Mouse (Mus musculus) spleen, postnatal 4 days (tissue): ENCODE measurements around the gene Cdh23.

Experiments used
- DNase-seq, 2 experiments: peaks; one replicate each; pipeline ENCODE4 v3.0.0; 2022; ENCODE audit warnings: low spot score in 2 of 2

The Cdh23 gene

GRCm38 (mm10) chr10:60577920-60578737, 118.2 kb downstream of the Cdh23 start:
- peak; percentile 58 to 68 for DNase-seq

DNA sequence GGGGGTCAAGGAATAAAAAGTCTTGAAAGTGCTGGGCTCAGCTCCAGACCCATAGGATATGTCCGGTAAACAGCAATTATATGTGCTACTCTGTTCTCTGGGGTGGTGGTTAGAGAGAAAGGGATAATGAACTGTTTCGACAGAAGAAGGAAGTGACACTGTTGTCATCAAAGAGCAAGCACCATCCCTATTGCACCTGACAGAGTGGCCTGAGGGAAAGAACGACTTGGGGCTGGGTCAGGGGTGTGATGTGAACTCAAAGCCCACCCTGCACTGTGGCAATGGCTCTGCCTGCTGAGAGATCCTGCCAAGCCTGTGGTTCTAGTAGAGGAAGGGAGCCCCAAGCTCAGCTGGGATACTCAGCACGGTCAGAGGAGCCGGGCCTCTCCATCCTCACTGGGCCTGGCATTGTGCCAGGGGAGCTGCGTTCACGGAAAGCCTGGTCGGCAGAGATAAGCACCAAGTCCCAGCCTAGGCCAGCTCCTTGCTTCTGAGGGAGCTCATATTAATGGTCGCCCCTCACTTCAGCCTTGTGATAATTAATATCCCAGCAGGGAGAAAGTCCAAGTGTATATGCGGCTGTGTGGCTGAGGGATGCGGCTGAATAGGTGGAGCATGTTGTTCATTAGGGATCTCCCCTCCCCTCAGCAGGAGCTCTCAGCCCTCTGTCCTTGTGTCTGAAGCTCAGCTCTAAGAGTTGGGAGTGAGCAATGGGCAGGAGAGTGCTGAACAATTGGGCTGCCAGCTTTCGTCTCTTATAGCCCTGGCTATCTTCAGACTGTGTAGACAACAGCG, 119.0 kb downstream of the Cdh23 start:
- DNase-seq = peak; percentile 94 to 97

DNA sequence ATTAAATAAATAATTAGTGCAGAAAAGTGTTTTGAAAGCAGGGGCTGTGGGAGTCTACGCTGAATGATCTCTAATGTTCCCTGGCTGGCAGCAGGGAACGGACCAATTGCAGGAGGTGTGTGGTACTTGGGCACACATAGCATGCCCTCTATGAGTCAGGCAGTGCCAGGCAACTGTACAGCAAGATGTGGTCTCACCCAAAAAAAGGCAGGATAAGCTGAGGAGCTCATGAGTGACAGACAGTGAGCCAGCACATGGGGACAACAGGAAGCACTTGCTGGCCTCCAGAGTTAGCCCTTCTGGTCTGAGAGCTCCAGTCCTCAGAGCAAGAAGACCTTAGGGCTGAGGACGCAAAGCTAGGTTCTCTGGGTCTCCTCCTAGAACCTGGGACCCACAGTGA, 121.4 kb downstream of the Cdh23 start:
- no peak for DNase-seq

DNA sequence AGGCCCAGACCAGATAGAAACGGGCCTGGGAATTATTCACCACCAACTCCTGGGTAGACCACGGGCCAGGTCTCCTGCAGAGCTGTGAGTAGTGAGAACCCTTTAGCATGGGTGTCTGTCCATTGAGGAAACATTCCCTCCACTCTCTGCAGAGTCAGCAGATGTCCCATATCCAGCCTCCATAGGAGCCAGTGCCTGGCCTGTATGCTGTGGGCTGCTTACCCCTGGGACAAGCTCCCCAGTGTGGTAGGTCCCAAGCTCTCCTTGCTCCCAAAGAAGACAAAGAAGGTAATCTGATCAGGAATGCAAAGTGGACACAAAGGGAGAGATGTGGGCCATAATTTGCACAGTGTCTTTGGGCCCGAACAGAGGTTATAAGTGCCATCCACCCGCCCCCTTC, 124.8 kb downstream of the Cdh23 start:
- DNase-seq = no peak

- no peak for DNase-seq
Measured at GRCm38 (mm10) chr10:60566369-60567037, 129.8 kb downstream of the Cdh23 start.

DNA sequence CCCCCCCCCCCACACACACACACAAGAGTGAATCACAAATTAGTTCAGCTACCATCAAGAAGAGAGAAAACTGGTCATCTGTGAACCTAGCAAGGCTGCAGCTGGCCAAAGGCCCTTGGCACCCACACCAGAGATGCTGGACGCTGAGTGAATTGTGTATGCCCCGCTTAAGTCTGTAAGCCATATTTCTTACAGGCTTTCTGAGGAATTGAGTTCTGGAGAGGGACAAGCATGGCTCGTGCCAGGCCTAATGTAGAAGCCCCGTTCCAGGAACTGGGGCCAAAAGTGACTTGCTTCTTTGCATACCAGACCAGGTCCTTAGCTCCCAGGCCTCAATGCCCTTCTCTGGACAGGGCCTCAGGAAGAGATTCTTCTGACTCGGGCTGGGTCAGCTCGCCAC, 132.2 kb downstream of the Cdh23 start:
- DNase-seq = no peak

DNA sequence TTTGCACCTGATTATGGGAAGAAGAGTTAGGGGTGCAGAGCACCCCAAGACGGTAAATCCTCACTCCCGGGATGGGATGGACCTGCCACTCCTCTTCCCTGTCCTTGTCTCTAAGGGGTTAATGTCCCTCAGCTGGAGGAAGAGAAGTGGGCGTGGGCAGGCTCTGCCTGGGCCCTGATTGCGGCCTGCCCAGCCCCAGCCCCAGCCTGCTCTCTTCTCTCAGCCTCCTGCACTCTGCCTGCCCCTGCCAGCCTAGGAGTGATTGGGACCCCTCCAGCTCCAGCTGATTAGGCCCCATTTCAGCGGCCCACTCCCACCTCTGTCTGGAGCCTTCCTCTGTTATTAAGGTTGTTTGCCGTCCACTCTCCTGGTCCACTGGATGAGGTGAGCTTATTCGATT, 133.3 kb downstream of the Cdh23 start:
- DNase-seq = no peak

DNA sequence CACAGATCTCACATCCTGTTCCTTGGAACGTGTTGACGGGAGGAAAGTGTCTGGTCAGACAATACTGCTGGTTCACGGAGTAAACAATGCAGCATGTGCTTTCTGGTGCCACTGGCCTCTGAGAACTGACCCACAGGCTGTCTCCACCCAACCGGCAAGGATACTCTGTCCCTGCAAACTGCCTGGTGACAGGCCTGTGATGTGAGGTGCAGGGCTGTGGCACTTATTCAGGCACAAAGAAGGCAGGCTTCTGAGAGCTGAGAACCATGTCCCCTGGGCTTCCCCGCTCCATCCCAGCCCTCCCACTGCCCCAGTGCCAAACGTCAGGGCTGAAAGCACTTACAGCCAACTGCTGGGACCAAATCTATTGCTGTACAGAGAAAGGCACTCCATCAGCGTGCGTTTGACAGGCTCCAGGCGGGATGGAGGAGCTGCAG, 137.8 kb downstream of the Cdh23 start:
- no peak for DNase-seq

DNA sequence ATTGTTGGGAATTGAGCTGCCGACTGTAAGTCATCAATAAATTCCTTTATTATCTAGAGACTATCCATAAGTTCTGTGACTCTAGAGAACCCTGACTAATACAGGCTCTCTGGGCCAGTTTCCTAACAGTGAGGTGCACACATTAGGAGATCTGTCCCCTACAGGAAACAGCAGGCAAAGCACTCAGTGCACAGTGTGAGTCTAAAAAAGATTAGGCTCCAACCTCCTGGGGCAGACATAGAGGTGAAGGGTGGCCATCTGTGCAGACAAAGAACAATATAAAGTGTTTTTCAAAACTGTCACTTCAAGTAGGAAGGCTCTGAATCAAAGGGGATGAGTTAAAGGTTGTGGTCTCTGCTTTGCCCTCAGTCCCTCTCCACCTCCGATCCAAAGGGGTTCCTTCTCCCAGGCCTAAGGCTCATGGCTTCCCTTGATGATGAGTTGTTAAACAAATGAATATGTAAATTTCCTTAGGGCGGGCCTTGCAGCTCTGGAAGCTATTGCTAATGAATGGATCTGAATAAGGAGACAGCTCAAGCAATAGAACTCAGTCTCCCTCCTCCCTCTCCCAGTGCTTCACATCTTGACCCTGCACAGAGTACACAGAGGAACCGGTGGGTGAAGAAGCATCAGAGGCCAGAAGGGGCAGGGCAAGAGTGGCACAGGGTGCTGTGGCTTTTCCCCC, 143.2 kb downstream of the Cdh23 start:
- DNase-seq = no peak

- DNase-seq = no peak
Measured at GRCm38 (mm10) chr10:60539164-60539914, 157.0 kb downstream of the Cdh23 start.

DNA sequence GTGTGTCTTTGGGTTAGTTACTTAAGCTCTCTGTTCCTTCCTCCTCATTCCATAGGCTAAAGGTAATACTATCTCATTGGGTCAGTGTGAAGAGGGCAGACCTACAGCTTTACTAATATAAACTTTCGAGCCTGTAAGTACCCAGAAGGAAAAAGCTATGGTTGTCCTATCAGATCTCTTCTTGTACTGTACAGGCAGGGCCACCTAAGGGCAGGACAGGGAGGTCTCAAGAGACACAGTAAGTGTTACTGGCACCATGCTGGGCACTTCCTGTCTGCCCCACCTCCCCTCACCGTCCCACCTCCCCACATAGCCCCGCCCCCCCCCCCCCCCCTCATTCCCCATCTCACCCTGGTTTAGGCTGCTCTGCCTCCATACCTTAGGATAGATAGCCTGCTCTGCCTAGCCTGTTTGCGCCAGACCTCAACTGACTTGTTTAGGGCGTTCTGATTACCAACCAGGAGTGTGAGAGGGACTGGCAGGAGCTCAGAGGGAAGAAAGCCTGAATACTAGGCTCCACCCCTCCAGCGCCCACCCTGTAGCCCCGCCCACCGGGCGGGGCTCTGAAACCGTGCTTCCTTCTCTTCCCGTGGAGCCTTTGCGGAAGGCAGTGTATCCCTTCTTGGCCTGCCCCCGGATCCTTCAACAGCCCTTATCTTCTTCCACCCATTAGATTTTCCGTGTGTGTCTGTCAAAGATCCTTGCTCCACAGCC, 160.0 kb downstream of the Cdh23 start:
- peak in 1 of 2 experiments; percentile 19 for DNase-seq

- DNase-seq = no peak
Measured at GRCm38 (mm10) chr10:60532502-60532901, 163.8 kb downstream of the Cdh23 start.

DNA sequence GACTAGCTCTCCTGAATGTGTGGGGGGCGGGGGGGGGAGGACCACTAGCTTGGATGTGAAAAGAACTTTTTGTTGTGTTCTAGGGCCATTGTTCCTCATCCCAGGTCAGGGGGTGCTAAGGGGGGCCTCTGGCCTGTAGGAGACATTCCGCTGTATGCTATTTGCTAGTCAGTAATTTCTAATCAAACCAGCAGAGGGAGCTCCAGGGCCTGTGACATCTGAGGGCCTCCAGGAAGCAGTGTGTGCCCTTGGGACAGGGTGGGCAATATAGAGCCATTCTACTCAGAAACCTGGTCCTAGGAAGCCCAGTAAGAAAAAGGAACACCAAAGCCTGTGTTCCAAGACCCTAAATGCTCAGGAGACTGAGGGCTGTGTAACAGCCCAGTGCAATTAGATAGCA, 164.9 kb downstream of the Cdh23 start:
- DNase-seq = peak; percentile 54 to 80

GRCm38 (mm10) chr10:60530633-60531032, 165.7 kb downstream of the Cdh23 start:
- no peak for DNase-seq

GRCm38 (mm10) chr10:60527949-60528348, 168.3 kb downstream of the Cdh23 start:
- DNase-seq = no peak

- no peak for DNase-seq
Measured at GRCm38 (mm10) chr10:60525081-60525480, 171.2 kb downstream of the Cdh23 start.

DNA sequence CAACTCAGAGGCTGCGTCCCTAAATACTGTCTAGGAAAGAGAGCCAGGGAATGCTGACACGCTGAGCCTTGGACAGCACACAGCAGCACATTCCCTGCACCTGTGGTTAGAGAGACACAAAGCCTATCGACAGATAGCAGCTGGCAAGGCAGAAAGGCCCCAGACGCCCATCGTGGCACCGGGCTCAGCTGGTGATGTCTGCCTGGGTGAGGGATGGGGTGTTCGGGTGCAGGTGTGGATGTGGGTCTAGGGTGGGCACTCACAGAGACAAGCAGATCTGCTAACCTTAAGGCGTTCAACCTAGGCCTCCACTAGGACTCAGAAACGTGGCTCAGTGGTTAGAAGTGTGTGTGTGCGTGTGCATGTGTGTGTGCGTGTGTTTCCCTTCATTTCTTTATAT, 180.0 kb downstream of the Cdh23 start:
- no peak for DNase-seq

DNA sequence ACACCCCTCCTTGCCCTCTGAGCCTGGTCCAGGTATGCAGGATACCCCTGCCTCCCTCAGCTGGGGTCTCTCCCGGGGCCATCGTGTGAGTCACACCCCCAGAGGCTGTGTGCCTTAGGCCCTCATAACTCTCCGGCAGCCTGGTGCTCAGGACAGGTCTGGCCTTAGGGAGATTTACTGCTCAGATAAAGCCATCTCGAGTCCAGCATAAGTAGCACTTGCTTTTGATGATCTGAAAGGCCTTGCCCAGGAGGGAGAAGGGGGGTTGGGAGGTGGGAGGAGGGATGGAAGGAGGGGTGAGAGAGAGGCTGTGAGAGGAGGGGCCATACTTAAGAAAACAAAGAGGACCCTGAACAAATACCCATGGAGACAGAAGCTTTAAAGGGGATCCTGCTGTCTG, 197.8 kb downstream of the Cdh23 start:
- DNase-seq = no peak

DNA sequence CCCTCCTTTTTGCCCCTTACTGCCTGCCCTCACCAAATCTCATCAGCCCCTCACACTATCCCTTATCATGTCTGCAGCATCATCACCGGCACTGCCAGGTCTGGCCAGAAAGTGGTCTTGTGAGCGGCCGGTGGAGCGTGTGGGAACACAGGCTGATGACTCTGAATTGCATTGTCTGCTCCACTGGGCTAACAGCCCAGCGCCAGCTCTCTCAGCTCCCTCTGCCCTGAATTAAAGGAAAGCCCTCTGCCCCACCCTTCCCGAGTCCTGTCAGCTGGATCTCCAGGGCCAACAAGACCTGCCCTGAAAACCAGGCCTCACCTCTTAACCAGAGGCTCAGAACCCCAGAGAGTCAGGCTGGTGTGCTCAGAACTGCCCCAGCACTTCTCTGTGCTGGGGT, 201.2 kb downstream of the Cdh23 start:
- DNase-seq = no peak

- no peak for DNase-seq
Measured at GRCm38 (mm10) chr10:60491538-60491937, 204.8 kb downstream of the Cdh23 start.
